Mouse (Mus musculus) left cerebral cortex, postnatal 10 days (tissue): Measurements from ENCODE around the gene 1700001C19Rik. TPM values are rescaled to one million over a fixed set of nuclear protein-coding genes. Genes with fewer than 3 reads are reported as not detected.
"Not testable (repeated sequence)": the region's sequence is repeated elsewhere in the genome, so short reads cannot be mapped to it uniquely, and the experiment has no call there.

Experiments
- DNase-seq, 2 experiments: peaks; one replicate each; pipeline ENCODE4 v3.0.0; 2021 to 2022; ENCODE audit warnings: low spot score in 2 of 2, mixed read lengths in 1 of 2; ENCODE audit errors: extremely low spot score in 1 of 2
- intact Hi-C: fragments of 180-260 bp; cut with DNase I; formaldehyde crosslinking; loops from one replicate; pipeline ENCODE4 v1.15.1; 2025
- total RNA-seq, 2 experiments: library from RNA; stranded (reverse); gene quantifications; 2 replicates each; pipeline ENCODE4 v1.2.3; 2021

The 1700001C19Rik gene
- total RNA-seq, 2 experiments from 2014 or later: not detected

- no peak for DNase-seq
- intact Hi-C loops: no loop called here
These were observed 4.3 kb upstream of the 1700001C19Rik start for GRCm38 (mm10) chr17:47441296-47442051.

GRCm38 (mm10) chr17:47440359-47440890 is 3.2 kb upstream of the 1700001C19Rik start:
- intact Hi-C loops: no loop called here
- peak in 1 of 2 experiments; percentile 47 for DNase-seq

- intact Hi-C loops: no loop called here
- DNase-seq: no peak
These were observed 2.3 kb upstream of the 1700001C19Rik start for GRCm38 (mm10) chr17:47439396-47440028.

- DNase-seq: no peak
- intact Hi-C loops: no loop called here
These were observed 1.4 kb upstream of the 1700001C19Rik start for GRCm38 (mm10) chr17:47438611-47439010.

- intact Hi-C loops: no loop called here
- DNase-seq: peak in 1 of 2 experiments; percentile 60
These were observed 845 bp downstream of the 1700001C19Rik start, which contains the start of gene AI661453 for GRCm38 (mm10) chr17:47436156-47436906. TSS of gene AI661453 (plus strand) at chr17:47436615.

GRCm38 (mm10) chr17:47430815-47431214 is 6.4 kb downstream of the 1700001C19Rik start:
- DNase-seq: no peak
- intact Hi-C loops: no loop called here

GRCm38 (mm10) chr17:47428831-47429304 is 8.3 kb downstream of the 1700001C19Rik start:
- peak in 1 of 2 experiments; percentile 43 for DNase-seq
- intact Hi-C loops: no loop called here

- intact Hi-C loops: no loop called here
- no peak for DNase-seq
These were observed 9.9 kb downstream of the 1700001C19Rik start for GRCm38 (mm10) chr17:47427316-47427715.

- no peak for DNase-seq
- intact Hi-C loops: no loop called here
These were observed 13.0 kb downstream of the 1700001C19Rik start for GRCm38 (mm10) chr17:47424186-47424585.

- DNase-seq, intact Hi-C loops: not testable (repeated sequence)
These were observed 14.6 kb downstream of the 1700001C19Rik start for GRCm38 (mm10) chr17:47422616-47423015.

- intact Hi-C loops: no loop called here
These were observed 15.6 kb downstream of the 1700001C19Rik start for GRCm38 (mm10) chr17:47421566-47421965.

GRCm38 (mm10) chr17:47420195-47420594 is 17.0 kb downstream of the 1700001C19Rik start:
- intact Hi-C loops: no loop called here
- no peak for DNase-seq

More at GRCm38 (mm10) chr17:47421566-47421965, 15.6 kb downstream of the 1700001C19Rik start:
- DNase-seq: no peak

- intact Hi-C loops, DNase-seq: not testable (repeated sequence)
These were observed 27.0 kb downstream of the 1700001C19Rik start for GRCm38 (mm10) chr17:47409897-47410861.

- intact Hi-C loops: no loop called here
- peak in 1 of 2 experiments; percentile 58 for DNase-seq
These were observed 28.6 kb downstream of the 1700001C19Rik start for GRCm38 (mm10) chr17:47408558-47408898.

GRCm38 (mm10) chr17:47407717-47408557 is 29.2 kb downstream of the 1700001C19Rik start:
- intact Hi-C loops: no loop called here

GRCm38 (mm10) chr17:47400451-47400850 is 36.7 kb downstream of the 1700001C19Rik start, which contains the start of gene Guca1a:
TSS of gene Guca1a (minus strand) at chr17:47400584.
- no peak for DNase-seq
- intact Hi-C loops: no loop called here

More at GRCm38 (mm10) chr17:47407717-47408557, 29.2 kb downstream of the 1700001C19Rik start:
- no peak for DNase-seq

GRCm38 (mm10) chr17:47399091-47399490 is 38.1 kb downstream of the 1700001C19Rik start:
- no peak for DNase-seq
- intact Hi-C loops: no loop called here
